15 mouse cellular contexts compared by ENCODE assay signal in the genomic region with DNA sequence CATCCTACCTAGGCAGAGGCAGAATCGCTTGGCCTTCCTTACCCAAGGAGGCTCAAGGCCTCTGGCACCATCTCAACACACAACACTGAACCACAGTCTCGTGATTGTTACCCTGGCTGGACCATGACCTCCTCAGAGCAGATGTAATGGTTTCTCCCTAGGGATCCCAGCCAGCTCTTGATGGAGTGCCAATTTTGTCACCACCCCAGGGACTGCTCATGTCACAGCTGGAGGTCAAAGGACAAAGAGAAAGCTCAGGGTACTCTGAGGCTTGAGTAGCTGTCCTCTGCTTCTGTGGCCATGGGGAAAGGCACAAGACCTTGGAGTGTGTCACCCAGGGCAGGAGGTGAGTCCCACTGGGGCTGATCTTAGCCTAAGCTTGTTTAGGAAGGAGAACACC. TPM values are rescaled to one million over a fixed set of nuclear protein-coding genes. Genes with fewer than 3 reads are reported as not detected.
DNase-seq lines count a peak whose midpoint lies in the region; ATAC-seq and TF ChIP-seq lines count a peak whose summit lies in the region.
"Had no signal": no experiment of that assay in that cellular context is flagged by ENCODE, and none has a peak within 500 bp of the region (broad histone marks: within the 10 kb centered on the region; RNA-seq: fewer than 3 reads in every experiment).

No protein-coding gene starts in this region.

- no peak for TF ChIP-seq EP300 in liver, postnatal 0 days (IDR thresholded peaks at IDR 0.05; ENCODE audit: low read depth)

- TF ChIP-seq CTCF in liver, postnatal 0 days (IDR thresholded peaks at IDR 0.05; ENCODE audit: low read depth): no peak

- no peaks in the 10 kb centered on the region for H3K36me3 ChIP-seq in liver, postnatal 0 days (replicated peaks; ENCODE audit: insufficient read depth, low read length)
- H3K36me3 ChIP-seq in liver, embryonic 11.5 days (ENCODE audit: control insufficient read depth, insufficient read depth, low read length): no peaks in the 10 kb centered on the region

- no peaks in the 10 kb centered on the region for H3K4me1 ChIP-seq in liver, postnatal 0 days (ENCODE audit: insufficient read depth)
- H3K4me1 ChIP-seq in liver, embryonic 11.5 days (replicated peaks; ENCODE audit: control insufficient read depth, insufficient read depth, low read length): no peaks in the 10 kb centered on the region

- H3K27ac ChIP-seq in liver, postnatal 0 days (ENCODE audit: low read depth): no peak overlapping the region
- no peak overlapping the region for H3K27ac ChIP-seq in liver, embryonic 11.5 days (ENCODE audit: low read depth, low read length)

- DNase-seq in gastrocnemius, postnatal 25 days: peak; percentile 26
- DNase-seq in gastrocnemius, postnatal 36 days: no peak
- peak; percentile 38 for DNase-seq in liver, postnatal 0 days
- DNase-seq in liver, embryonic 11.5 days (ENCODE audit: low spot score): no peak
- peak; percentile 53 for DNase-seq in kidney, postnatal 14 days
- peak; percentile 69 to 81 for DNase-seq in lung, postnatal 4 days
- no peak for DNase-seq in right cerebral cortex, postnatal 4 days
- DNase-seq in cerebellum, postnatal 10 days: no peak
- DNase-seq: cerebellum, postnatal 25 days; midbrain, embryonic 14.5 days had no signal

- intact Hi-C loops in gastrocnemius, postnatal 36 days (cut with DNase I): no loop called here

- 49% methylated on average over 2 of the region's 2 CpGs for WGBS in liver, postnatal 0 days (ENCODE audit: insufficient replicate concordance)
- whole genome bisulfite sequencing in liver, embryonic 11.5 days: 64% methylated on average over 2 of the region's 2 CpGs

- H3K4me2 ChIP-seq in liver, postnatal 0 days (ENCODE audit: low read depth, low read length): no peak overlapping the region
- H3K4me2 ChIP-seq in liver, embryonic 11.5 days: no peak overlapping the region

- ATAC-seq in liver, postnatal 0 days: peak; percentile 50
- ATAC-seq in liver, embryonic 11.5 days (replicated peaks; ENCODE audit: low FRiP score): no peak
- ATAC-seq: forebrain, embryonic 14.5 days; hindbrain, embryonic 16.5 days had no signal

- H3K9ac ChIP-seq in liver, postnatal 0 days (replicated peaks): no peak overlapping the region
- no peak overlapping the region for H3K9ac ChIP-seq in liver, embryonic 11.5 days (ENCODE audit: low read depth, low read length)

- H3K27me3 ChIP-seq in liver, postnatal 0 days (ENCODE audit: insufficient read depth, low read length): no peaks in the 10 kb centered on the region
- no peaks in the 10 kb centered on the region for H3K27me3 ChIP-seq in liver, embryonic 11.5 days (replicated peaks; ENCODE audit: control insufficient read depth, insufficient read depth, low read length)

- H3K4me3 ChIP-seq in liver, postnatal 0 days (ENCODE audit: low read depth, low read length): no peak overlapping the region
- no peak overlapping the region for H3K4me3 ChIP-seq in liver, embryonic 11.5 days (ENCODE audit: low read depth, low read length)

- no peaks in the 10 kb centered on the region for H3K9me3 ChIP-seq in liver, postnatal 0 days (ENCODE audit: low read length)
- H3K9me3 ChIP-seq in liver, embryonic 11.5 days (ENCODE audit: control insufficient read depth, low read length): no peaks in the 10 kb centered on the region

RNA-seq across cellular contexts. Expression of a gene that starts 20.3 kb away (rescaled TPM):
- under 1 TPM; 0.13 to 0.64 TPM for total RNA-seq in gastrocnemius, postnatal 25 days (2021)
- total RNA-seq in gastrocnemius, postnatal 36 days (2021): under 1 TPM; 0.33 to 0.35 TPM
- polyA plus RNA-seq in liver, postnatal 0 days (2015; fragmentation: Nextera tagmentation; extraction: Ambion mirVana): not detected in 2 replicates
- 0.04 TPM in 1 of 2 replicates, not detected in the other for polyA plus RNA-seq in liver, embryonic 11.5 days (2014; fragmentation: Nextera tagmentation; extraction: Ambion mirVana)
- polyA plus RNA-seq: embryonic facial prominence, embryonic 14.5 days; heart, postnatal 0 days; liver, embryonic 16.5 days had no signal

Comparison
In these comparisons a context has a peak if more than half of its experiments do, and no peak if none do; other contexts are left out.
1. DNase-seq: peak in gastrocnemius, postnatal 25 days (single experiment), liver, postnatal 0 days (single experiment), kidney, postnatal 14 days (single experiment) and lung, postnatal 4 days (2 of 2); none in gastrocnemius, postnatal 36 days (0 of 2), liver, embryonic 11.5 days (single experiment), right cerebral cortex, postnatal 4 days (single experiment) and cerebellum, postnatal 10 days (0 of 2).